Mouse (Mus musculus): ENCODE measurements around the gene Fhad1. TPM values are rescaled to one million over a fixed set of nuclear protein-coding genes. Genes with fewer than 3 reads are reported as not detected.
A peak's percentile ranks its signal among the peaks of the same experiment; 100 is the strongest.

The Fhad1 gene
- total and polyA plus RNA-seq, 3 experiments = 4.8 to 8.6 (median 5.5) TPM

- in situ Hi-C loops (cut with MboI; ENCODE audit: low pct_ligation_motif_present, low pct_unique_long_range_greater_than_20kb, low sequenced_read_pairs) (loop anchor here (10.0 to 25.0 kb wide), 2 partner anchors 339 to 542 kb away; partner anchors contain the start of genes Clcnkb, Hspb7 and Tmem82), dilution Hi-C loops (cut with MboI; ENCODE audit: extremely low pct_ligation_motif_present, extremely low pct_unique_long_range_greater_than_20kb, low sequenced_read_pairs) (no loop called here)
- peaks cover 0 to 19% of the 10 kb centered on the region in 2 experiments for H3K36me3 ChIP-seq (replicated peaks in 1 of 2; ENCODE audit: control insufficient read depth in 1 of 2, insufficient read depth in 1 of 2, low read length in 1 of 2)
- peak overlapping the region in 1 of 3 experiments; percentile 29 for H3K4me3 ChIP-seq (replicated peaks in 1 of 3; ENCODE audit: low read depth in 2 of 3, low read length in 2 of 3, poor library complexity in 1 of 3)
- no peaks in the 10 kb centered on the region for H3K79me2 ChIP-seq (replicated peaks; ENCODE audit: control insufficient read depth, extremely low read depth, insufficient read depth, poor library complexity, severe bottlenecking)
- H3K9me3 ChIP-seq (replicated peaks; ENCODE audit: low read length) = peaks cover 3% of the 10 kb centered on the region
- H3K27ac ChIP-seq (ENCODE audit: insufficient read depth, low read depth) = peak overlapping the region; percentile 21
- no peak for DNase-seq (ENCODE audit: extremely low read depth)
- H3K4me1 ChIP-seq (ENCODE audit: control insufficient read depth in 1 of 2, insufficient read depth in 2 of 2) = peaks cover 42 to 67% of the 10 kb centered on the region in 2 experiments
- no peak overlapping the region for H3K4me2 ChIP-seq (ENCODE audit: insufficient read depth, low read depth, poor library complexity, severe bottlenecking)
- H3K27me3 ChIP-seq (replicated peaks) = no peaks in the 10 kb centered on the region
- H3K9ac ChIP-seq (ENCODE audit: insufficient read depth, low read depth) = no peak overlapping the region
- TF ChIP-seq CHD1 (IDR thresholded peaks at IDR 0.05; ENCODE audit: low read depth, low read length) = no peak
- no peak for TF ChIP-seq MAX (IDR thresholded peaks at IDR 0.05; ENCODE audit: low read length)
- no peak for TF ChIP-seq TCF12 (IDR thresholded peaks at IDR 0.05; ENCODE audit: low read depth, low read length)
- TF ChIP-seq SMC3 (IDR thresholded peaks at IDR 0.05; ENCODE audit: low read depth, low read length) = no peak
- TF ChIP-seq NRF1 (IDR thresholded peaks at IDR 0.05; ENCODE audit: low read depth, low read length) = no peak
- no peak for TF ChIP-seq JUN (IDR thresholded peaks at IDR 0.05; ENCODE audit: insufficient read depth, low read depth, low read length)
- TF ChIP-seq SIN3A (IDR thresholded peaks at IDR 0.05; ENCODE audit: low read length) = no peak
- no peak for TF ChIP-seq HCFC1 (IDR thresholded peaks at IDR 0.05; ENCODE audit: low read depth, low read length)
- TF ChIP-seq TBP (conservative IDR thresholded peaks at IDR 0.05; ENCODE audit: low read depth, low read length) = no peak
- TF ChIP-seq ZMIZ1 (IDR thresholded peaks at IDR 0.05; ENCODE audit: low read depth, low read length) = no peak
- no peak for TF ChIP-seq JUND (conservative IDR thresholded peaks at IDR 0.05; ENCODE audit: low read depth, low read length)
- TF ChIP-seq ZKSCAN1 (IDR thresholded peaks at IDR 0.05; ENCODE audit: borderline replicate concordance, low read depth, low read length) = no peak
These were observed 61.0 kb downstream of the Fhad1 start for GRCm38 (mm10) chr4:141953859-141954258.

DNA sequence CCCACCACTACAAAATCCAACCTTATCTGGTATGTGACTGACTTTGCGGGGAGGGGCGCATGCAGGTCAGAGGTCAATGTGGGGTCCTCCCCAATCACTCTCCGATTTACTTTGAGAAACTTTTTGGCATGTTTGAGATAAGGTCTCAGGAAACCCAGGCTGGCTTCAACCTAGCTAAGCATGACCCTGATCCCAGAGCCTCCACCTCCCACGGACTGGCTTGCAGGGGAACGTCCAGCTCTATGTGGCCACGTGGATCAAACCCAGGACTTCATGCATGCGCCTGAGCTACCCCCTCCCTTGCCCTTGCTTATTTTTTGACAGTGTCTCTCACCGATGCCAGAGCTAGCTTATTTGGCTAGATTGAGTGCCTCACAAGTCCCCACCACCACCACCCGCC lies 61.6 kb downstream of the Fhad1 start:
- Histone ChIP-seq H3K4me3 (replicated peaks in 1 of 3; ENCODE audit: low read depth in 2 of 3, low read length in 2 of 3, poor library complexity in 1 of 3) (no peak overlapping the region), H3K79me2 (replicated peaks; ENCODE audit: control insufficient read depth, extremely low read depth, insufficient read depth, poor library complexity, severe bottlenecking) (no peaks in the 10 kb centered on the region), H3K9me3 (replicated peaks; ENCODE audit: low read length) (peaks cover 4% of the 10 kb centered on the region), H3K4me2 (ENCODE audit: insufficient read depth, low read depth, poor library complexity, severe bottlenecking) (peak overlapping the region; percentile 96), H3K4me1 (ENCODE audit: control insufficient read depth in 1 of 2, insufficient read depth in 2 of 2) (peaks cover 39 to 62% of the 10 kb centered on the region in 2 experiments), H3K27ac (ENCODE audit: insufficient read depth, low read depth) (peak overlapping the region; percentile 65), H3K36me3 (replicated peaks in 1 of 2; ENCODE audit: control insufficient read depth in 1 of 2, insufficient read depth in 1 of 2, low read length in 1 of 2) (peaks cover 0 to 22% of the 10 kb centered on the region in 2 experiments), H3K9ac (ENCODE audit: insufficient read depth, low read depth) (peak overlapping the region; percentile 4; the same call in 1 of the 2 replicates), H3K27me3 (replicated peaks) (no peaks in the 10 kb centered on the region)
- in situ Hi-C loops (cut with MboI; ENCODE audit: low pct_ligation_motif_present, low pct_unique_long_range_greater_than_20kb, low sequenced_read_pairs) = loop anchor here (10.0 to 25.0 kb wide), 2 partner anchors 338 to 541 kb away; partner anchors contain the start of genes Clcnkb, Hspb7 and Tmem82
- no peak for TF ChIP-seq ZMIZ1 (IDR thresholded peaks at IDR 0.05; ENCODE audit: low read depth, low read length)
- TF ChIP-seq SMC3 (IDR thresholded peaks at IDR 0.05; ENCODE audit: low read depth, low read length) = no peak
- no peak for TF ChIP-seq ELF1 (IDR thresholded peaks at IDR 0.05; ENCODE audit: low read depth, low read length)
- TF ChIP-seq MAZ (IDR thresholded peaks at IDR 0.05; ENCODE audit: low read depth, low read length) = no peak
- TF ChIP-seq JUND (conservative IDR thresholded peaks at IDR 0.05; ENCODE audit: low read depth, low read length) = no peak
- TF ChIP-seq HCFC1 (IDR thresholded peaks at IDR 0.05; ENCODE audit: low read depth, low read length) = no peak
- no peak for TF ChIP-seq MYC (IDR thresholded peaks at IDR 0.05; ENCODE audit: low read depth, low read length)
- TF ChIP-seq GABPA (IDR thresholded peaks at IDR 0.05; ENCODE audit: insufficient replicate concordance, low read depth, low read length) = no peak
- no peak for TF ChIP-seq MAFK (IDR thresholded peaks at IDR 0.05; ENCODE audit: insufficient replicate concordance, low read length)
- TF ChIP-seq MAX (IDR thresholded peaks at IDR 0.05; ENCODE audit: low read length) = no peak; the same call in 1 of the 2 replicates
- no peak for TF ChIP-seq KAT2A (IDR thresholded peaks at IDR 0.05; ENCODE audit: insufficient replicate concordance, low read length)
- no peak for TF ChIP-seq ZKSCAN1 (IDR thresholded peaks at IDR 0.05; ENCODE audit: borderline replicate concordance, low read depth, low read length)
- TF ChIP-seq CHD2 (IDR thresholded peaks at IDR 0.05; ENCODE audit: low read length) = no peak
- no peak for TF ChIP-seq ETS1 (conservative IDR thresholded peaks at IDR 0.05; ENCODE audit: low read depth, low read length)
- no peak for TF ChIP-seq TCF12 (IDR thresholded peaks at IDR 0.05; ENCODE audit: low read depth, low read length)
- TF ChIP-seq RAD21 (IDR thresholded peaks at IDR 0.05; ENCODE audit: low read depth, low read length) = no peak
- TF ChIP-seq NRF1 (IDR thresholded peaks at IDR 0.05; ENCODE audit: low read depth, low read length) = no peak
- TF ChIP-seq NELFE (IDR thresholded peaks at IDR 0.05; ENCODE audit: low read depth, low read length) = no peak
- no peak for TF ChIP-seq RCOR1 (conservative IDR thresholded peaks at IDR 0.05; ENCODE audit: low read depth, low read length)
- dilution Hi-C loops (cut with MboI; ENCODE audit: extremely low pct_ligation_motif_present, extremely low pct_unique_long_range_greater_than_20kb, low sequenced_read_pairs) = no loop called here
- no peak for DNase-seq (ENCODE audit: extremely low read depth)
